20 mouse cellular contexts compared by ENCODE assay signal in genomic region chr17:29476461-29476860, GRCm38 (mm10). TPM values are rescaled to one million over a fixed set of nuclear protein-coding genes. Genes with fewer than 3 reads are reported as not detected.
DNase-seq lines count a peak whose midpoint lies in the region; ATAC-seq and TF ChIP-seq lines count a peak whose summit lies in the region.
"Had no signal": no experiment of that assay in that cellular context is flagged by ENCODE, and none has a peak within 500 bp of the region (broad histone marks: within the 10 kb centered on the region; RNA-seq: fewer than 3 reads in every experiment).

No protein-coding gene starts in this region.

- no peak for TF ChIP-seq RAD21 in CH12.LX (IDR thresholded peaks at IDR 0.05; ENCODE audit: low read depth, low read length)

- ATAC-seq in megakaryocyte, adult 5-6 weeks (ENCODE audit: poor library complexity, severe bottlenecking) = no peak
- ATAC-seq: activated CD4-positive, CD25-positive, alpha-beta regulatory T cell, adult 4 months; forebrain, embryonic 13.5 days; forebrain, embryonic 15.5 days; forebrain, postnatal 0 days had no signal

- H3K4me3 ChIP-seq in CH12.LX (replicated peaks in 1 of 3; ENCODE audit: low read depth in 2 of 3, low read length in 2 of 3, poor library complexity in 1 of 3) (no peak overlapping the region), ES-Bruce4 (ENCODE audit: low read depth, low read length) (no peak overlapping the region), ES-E14 (ENCODE audit: insufficient read depth in 1 of 2, low read depth in 1 of 2, low read length in 2 of 2, poor library complexity in 1 of 2, severe bottlenecking in 1 of 2) (no peak overlapping the region)
- H3K4me3 ChIP-seq: embryonic facial prominence, embryonic 10.5 days; embryonic facial prominence, embryonic 12.5 days; forebrain, embryonic 13.5 days; forebrain, embryonic 15.5 days had no signal

- intact Hi-C loops in gastrocnemius, postnatal 14 days (cut with DNase I; ENCODE audit: low total_unique reads) = no loop called here

- H3K9me3 ChIP-seq in CH12.LX (replicated peaks; ENCODE audit: low read length) = peaks cover 7% of the 10 kb centered on the region
- H3K9me3 ChIP-seq in ES-Bruce4 (replicated peaks; ENCODE audit: control insufficient read depth, insufficient read depth, low read length, poor library complexity, severe bottlenecking) = no peaks in the 10 kb centered on the region
- no peaks in the 10 kb centered on the region for H3K9me3 ChIP-seq in ES-E14 (ENCODE audit: control insufficient read depth, insufficient read depth, low read depth, low read length)
- H3K9me3 ChIP-seq: embryonic facial prominence, embryonic 10.5 days; embryonic facial prominence, embryonic 12.5 days; forebrain, embryonic 13.5 days; forebrain, embryonic 15.5 days had no signal

- H3K4me1 ChIP-seq in CH12.LX (ENCODE audit: control insufficient read depth in 1 of 2, insufficient read depth in 2 of 2) (peaks cover 22 to 68% of the 10 kb centered on the region in 2 experiments), ES-Bruce4 (ENCODE audit: control insufficient read depth, insufficient read depth, low read length) (peaks cover 2% of the 10 kb centered on the region), ES-E14 (ENCODE audit: control insufficient read depth in 2 of 2, insufficient read depth in 2 of 2, low read length in 2 of 2, poor library complexity in 1 of 2) (peaks cover 6 to 36% of the 10 kb centered on the region in 2 experiments; a peak in 3 of 4 replicates)
- H3K4me1 ChIP-seq: embryonic facial prominence, embryonic 12.5 days; forebrain, embryonic 13.5 days had no signal

- H3K4me2 ChIP-seq in CH12.LX (ENCODE audit: insufficient read depth, low read depth, poor library complexity, severe bottlenecking) = no peak overlapping the region
- H3K4me2 ChIP-seq: embryonic facial prominence, embryonic 12.5 days; forebrain, embryonic 13.5 days; forebrain, embryonic 15.5 days had no signal

- dilution Hi-C loops in CH12.LX (cut with MboI; ENCODE audit: extremely low pct_ligation_motif_present, extremely low pct_unique_long_range_greater_than_20kb, low sequenced_read_pairs) = no loop called here

- TF ChIP-seq EP300 in CH12.LX (IDR thresholded peaks at IDR 0.05; ENCODE audit: low read length) (no peak), ES-Bruce4 (IDR thresholded peaks at IDR 0.05; ENCODE audit: insufficient read depth, low read depth, low read length) (no peak)

- peak overlapping the region; percentile 97 for H3K27ac ChIP-seq in CH12.LX (ENCODE audit: insufficient read depth, low read depth)
- H3K27ac ChIP-seq in ES-Bruce4 (ENCODE audit: insufficient read depth, low read length) = peak overlapping the region; percentile 52; the same call in 1 of the 2 replicates
- H3K27ac ChIP-seq in ES-E14 (ENCODE audit: insufficient read depth, low read depth, low read length, poor library complexity, severe bottlenecking) = peak overlapping the region; percentile 65; the same call in 1 of the 2 replicates
- H3K27ac ChIP-seq: embryonic facial prominence, embryonic 10.5 days; embryonic facial prominence, embryonic 12.5 days; forebrain, embryonic 13.5 days; forebrain, embryonic 15.5 days had no signal

- H3K27me3 ChIP-seq in CH12.LX (replicated peaks) (no peaks in the 10 kb centered on the region), ES-Bruce4 (ENCODE audit: control insufficient read depth, insufficient read depth, low read length, poor library complexity, severe bottlenecking) (no peaks in the 10 kb centered on the region)
- H3K27me3 ChIP-seq: embryonic facial prominence, embryonic 12.5 days; forebrain, embryonic 13.5 days; forebrain, embryonic 15.5 days had no signal

- no peaks in the 10 kb centered on the region for H3K79me2 ChIP-seq in CH12.LX (replicated peaks; ENCODE audit: control insufficient read depth, extremely low read depth, insufficient read depth, poor library complexity, severe bottlenecking)

- no peak for DNase-seq in CH12.LX (ENCODE audit: extremely low read depth)
- no peak for DNase-seq in ES-E14 (ENCODE audit: low read depth, low spot score)
- DNase-seq in layer of hippocampus, adult 18-20 months (ENCODE audit: low spot score in 2 of 2) = no peak
- no peak for DNase-seq in gastrocnemius, postnatal 14 days
- DNase-seq: adrenal gland, adult 8-10 months; adrenal gland, postnatal 14 days; adrenal gland, postnatal 36 days; cerebellum, adult 11-12 months; cerebellum, adult 2 months; cerebellum, adult 9-10 months; cerebellum, postnatal 10 days; cerebellum, postnatal 25 days; forebrain, postnatal 0 days had no signal

- H3K9ac ChIP-seq in CH12.LX (ENCODE audit: insufficient read depth, low read depth) (no peak overlapping the region), ES-Bruce4 (ENCODE audit: low read depth, poor library complexity, severe bottlenecking) (no peak overlapping the region), ES-E14 (ENCODE audit: insufficient read depth, low read depth, low read length, poor library complexity, severe bottlenecking) (no peak overlapping the region)
- H3K9ac ChIP-seq: embryonic facial prominence, embryonic 12.5 days; forebrain, embryonic 13.5 days; forebrain, embryonic 15.5 days; forebrain, postnatal 0 days had no signal

- TF ChIP-seq CTCF in CH12.LX (conservative IDR thresholded peaks at IDR 0.05 in 1 of 2, IDR thresholded peaks at IDR 0.05 in 1 of 2; ENCODE audit: low read depth in 2 of 2, low read length in 2 of 2) = no peak
- no peak for TF ChIP-seq CTCF in ES-Bruce4 (IDR thresholded peaks at IDR 0.05; ENCODE audit: low read depth, low read length)

- H3K36me3 ChIP-seq in CH12.LX (replicated peaks in 1 of 2; ENCODE audit: control insufficient read depth in 1 of 2, insufficient read depth in 1 of 2, low read length in 1 of 2) = no peaks in the 10 kb centered on the region
- H3K36me3 ChIP-seq in ES-Bruce4 (ENCODE audit: control insufficient read depth, insufficient read depth, low read length, poor library complexity, severe bottlenecking) = no peaks in the 10 kb centered on the region
- H3K36me3 ChIP-seq in ES-E14 (ENCODE audit: control insufficient read depth, insufficient read depth, low read length, poor library complexity, severe bottlenecking) = no peaks in the 10 kb centered on the region
- H3K36me3 ChIP-seq: embryonic facial prominence, embryonic 10.5 days; embryonic facial prominence, embryonic 12.5 days; forebrain, embryonic 15.5 days had no signal

- TF ChIP-seq POLR2A in CH12.LX (IDR thresholded peaks at IDR 0.05; ENCODE audit: low read depth, low read length) = no peak
- no peak for TF ChIP-seq POLR2A in ES-Bruce4 (IDR thresholded peaks at IDR 0.05; ENCODE audit: insufficient read depth, low read length)

- in situ Hi-C loops in CH12.LX (cut with MboI; ENCODE audit: low pct_ligation_motif_present, low pct_unique_long_range_greater_than_20kb, low sequenced_read_pairs) (no loop called here), ES-E14 (cut with MboI; ENCODE audit: low sequenced_read_pairs in 2 of 2, unreplicated experiment in 2 of 2) (no loop called here)

TF ChIP-seq in CH12.LX, 34 proteins besides CTCF, POLR2A, EP300 and RAD21:
- no peak for TF ChIP-seq KAT2A (IDR thresholded peaks at IDR 0.05; ENCODE audit: insufficient replicate concordance, low read length)
- no peak for TF ChIP-seq JUND (conservative IDR thresholded peaks at IDR 0.05; ENCODE audit: low read depth, low read length)
- TF ChIP-seq ZMIZ1 (IDR thresholded peaks at IDR 0.05; ENCODE audit: low read depth, low read length) = no peak
- no peak for TF ChIP-seq MYC (IDR thresholded peaks at IDR 0.05; ENCODE audit: low read depth, low read length)
- no peak for TF ChIP-seq MXI1 (IDR thresholded peaks at IDR 0.05; ENCODE audit: low read depth, low read length)
- no peak for TF ChIP-seq BHLHE40 (IDR thresholded peaks at IDR 0.05; ENCODE audit: low read depth, low read length)
- no peak for TF ChIP-seq MAFK (IDR thresholded peaks at IDR 0.05; ENCODE audit: insufficient replicate concordance, low read length)
- no peak for TF ChIP-seq USF1 (IDR thresholded peaks at IDR 0.05; ENCODE audit: low read depth, low read length)
- TF ChIP-seq SMC3 (IDR thresholded peaks at IDR 0.05; ENCODE audit: low read depth, low read length) = no peak
- TF ChIP-seq ETS1 (conservative IDR thresholded peaks at IDR 0.05; ENCODE audit: low read depth, low read length) = no peak
- TF ChIP-seq MEF2A (IDR thresholded peaks at IDR 0.05; ENCODE audit: borderline replicate concordance, low read depth, low read length) = no peak
- TF ChIP-seq MAX (IDR thresholded peaks at IDR 0.05; ENCODE audit: low read length) = no peak
- no peak for TF ChIP-seq HCFC1 (IDR thresholded peaks at IDR 0.05; ENCODE audit: low read depth, low read length)

TF ChIP-seq in ES-E14, 5 proteins besides CTCF, POLR2A, EP300 and RAD21:
- TF ChIP-seq ZC3H11A (IDR thresholded peaks at IDR 0.05; ENCODE audit: borderline replicate concordance, low read depth, low read length) (no peak), MAFK (IDR thresholded peaks at IDR 0.05; ENCODE audit: insufficient read depth, low read depth, low read length) (no peak), ZNF384 (IDR thresholded peaks at IDR 0.05; ENCODE audit: low read depth, low read length) (no peak), HCFC1 (IDR thresholded peaks at IDR 0.05; ENCODE audit: borderline replicate concordance, insufficient read depth, low read length) (no peak), CHD2 (IDR thresholded peaks at IDR 0.05; ENCODE audit: low read depth, low read length) (no peak)

RNA-seq across cellular contexts. Expression of gene Pim1, which starts 14.1 kb away (rescaled TPM):
- total RNA-seq in CH12.LX (2012; rRNA removed) (141 and 178 TPM in 2 replicates), CH12.LX (2014; rRNA removed) (72.7 and 75.8 TPM in 2 replicates), ES-E14 (2012; rRNA removed) (75.3 and 82.0 TPM in 2 replicates)
- polyA plus RNA-seq in CH12.LX (2012; ENCODE audit: insufficient read length, low read depth) (121 and 133 TPM in 2 replicates), ES-Bruce4 (2011; ENCODE audit: insufficient read depth, insufficient read length, low read depth, missing spikeins) (348 and 350 TPM in 2 replicates)
- total RNA-seq in layer of hippocampus, adult 18-20 months (2021) = 1 to 10 TPM; 4.2 to 4.5 TPM
- total RNA-seq in gastrocnemius, postnatal 14 days (2021) = 10 to 100 TPM; 17.6 to 18.2 TPM
- total RNA-seq in megakaryocyte, adult 5-6 weeks (2015) = 65.2 and 66.9 TPM in 2 replicates
- total RNA-seq in megakaryocyte, adult 5-6 weeks (2017) = 155 and 168 TPM in 2 replicates
